Mouse (Mus musculus) thymus, adult 2 months (tissue): ENCODE measurements around the gene Pcbp1.

Experiments used
- CTCF ChIP-seq: fragments of 200-500 bp; IDR thresholded peaks from 2 replicates; pipeline ENCODE4 v1.5.1; 2012; ENCODE audit warnings: mild to moderate bottlenecking, control low read depth, low read length, moderate library complexity, borderline replicate concordance; ENCODE audit not compliant: control insufficient read depth, poor library complexity, insufficient read depth; ENCODE audit errors: extremely low read depth
- POLR2A ChIP-seq: fragments of 200-500 bp; IDR thresholded peaks from 2 replicates; pipeline ENCODE4 v1.6.1; 2012; ENCODE audit warnings: mild to moderate bottlenecking, low read length, control low read depth, moderate library complexity; ENCODE audit not compliant: control insufficient read depth, poor library complexity, insufficient read depth; ENCODE audit errors: extremely low read depth

DNA sequence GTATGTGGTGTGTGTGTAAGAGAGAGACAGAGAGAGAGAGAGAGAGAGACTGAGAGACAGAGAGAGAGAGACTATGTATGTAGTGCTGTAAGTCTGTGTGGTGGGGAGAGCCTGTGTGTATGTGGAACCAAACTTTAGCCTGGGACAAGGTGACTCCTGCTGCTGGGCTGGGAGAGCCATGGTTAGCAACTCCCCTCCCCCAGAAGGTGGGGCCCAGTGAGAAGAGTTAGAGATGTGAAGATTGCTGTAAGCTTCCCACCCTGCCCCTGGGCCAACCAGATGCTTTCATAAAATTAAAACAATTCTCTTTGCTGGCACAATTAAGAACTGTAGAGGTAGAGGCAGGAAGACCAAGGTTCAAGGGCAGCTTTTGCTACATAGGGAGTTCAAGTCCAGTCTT is 19.0 kb downstream of the Pcbp1 start:
- TF ChIP-seq CTCF (no peak), POLR2A (no peak)
